Comparison of ENCODE assay signal across 17 mouse cellular contexts in genomic region chrX:7992379-7993067, GRCm38 (mm10). TPM values are rescaled to one million over a fixed set of nuclear protein-coding genes. Genes with fewer than 3 reads are reported as not detected.
DNase-seq lines count a peak whose midpoint lies in the region; ATAC-seq lines count a peak whose summit lies in the region.
"Had no signal": no experiment of that assay in that cellular context is flagged by ENCODE, and none has a peak within 500 bp of the region (broad histone marks: within the 10 kb centered on the region; RNA-seq: fewer than 3 reads in every experiment).

No protein-coding gene starts in this region.

- no peak overlapping the region for H3K4me2 ChIP-seq in intestine, embryonic 16.5 days (ENCODE audit: low read depth, low read length)
- H3K4me2 ChIP-seq in neural tube, embryonic 15.5 days, result no peak overlapping the region
- H3K4me2 ChIP-seq: forebrain, embryonic 15.5 days; lung, embryonic 14.5 days had no signal

- H3K27ac ChIP-seq in intestine, embryonic 16.5 days (ENCODE audit: low read length), result no peak overlapping the region
- H3K27ac ChIP-seq in neural tube, embryonic 15.5 days (replicated peaks), result no peak overlapping the region
- H3K27ac ChIP-seq: embryonic facial prominence, embryonic 10.5 days; forebrain, embryonic 15.5 days had no signal

- ATAC-seq in intestine, embryonic 16.5 days, result peak; percentile 79
- no peak for ATAC-seq in neural tube, embryonic 15.5 days (ENCODE audit: low FRiP score)
- ATAC-seq: forebrain, embryonic 15.5 days had no signal

- no peak overlapping the region for H3K9ac ChIP-seq in intestine, embryonic 16.5 days (ENCODE audit: low read depth, low read length)
- H3K9ac ChIP-seq in neural tube, embryonic 15.5 days (replicated peaks), result no peak overlapping the region
- H3K9ac ChIP-seq: forebrain, embryonic 15.5 days; lung, embryonic 14.5 days had no signal

- no peaks in the 10 kb centered on the region for H3K4me1 ChIP-seq in intestine, embryonic 16.5 days (ENCODE audit: control insufficient read depth, insufficient read depth, low read length)
- no peaks in the 10 kb centered on the region for H3K4me1 ChIP-seq in neural tube, embryonic 15.5 days
- H3K4me1 ChIP-seq: embryonic facial prominence, embryonic 10.5 days; forebrain, embryonic 15.5 days had no signal

- no peaks in the 10 kb centered on the region for H3K27me3 ChIP-seq in intestine, embryonic 16.5 days (replicated peaks; ENCODE audit: control insufficient read depth, insufficient read depth, low read length)
- H3K27me3 ChIP-seq in neural tube, embryonic 15.5 days (replicated peaks), result no peaks in the 10 kb centered on the region
- H3K27me3 ChIP-seq: forebrain, embryonic 15.5 days had no signal

- H3K9me3 ChIP-seq in intestine, embryonic 16.5 days (ENCODE audit: control insufficient read depth, low read length), result no peaks in the 10 kb centered on the region
- no peaks in the 10 kb centered on the region for H3K9me3 ChIP-seq in neural tube, embryonic 15.5 days (replicated peaks)
- H3K9me3 ChIP-seq: forebrain, embryonic 15.5 days had no signal

- no peak overlapping the region for H3K4me3 ChIP-seq in intestine, embryonic 16.5 days (ENCODE audit: low read length)
- no peak overlapping the region for H3K4me3 ChIP-seq in neural tube, embryonic 15.5 days (replicated peaks)
- H3K4me3 ChIP-seq: embryonic facial prominence, embryonic 10.5 days; forebrain, embryonic 15.5 days had no signal

- peak; percentile 15 for DNase-seq in thymus, postnatal 4 days
- DNase-seq in thymus, postnatal 25 days, result no peak
- peak; percentile 74 for DNase-seq in liver
- DNase-seq in cerebellum, adult 11-12 months, result no peak
- no peak for DNase-seq in right cerebral cortex, postnatal 25 days
- DNase-seq: cerebellum, adult 11 months; gastrocnemius, postnatal 36 days; heart, postnatal 10 days; midbrain, embryonic 14.5 days; thymus, adult 2 months had no signal

- 51% methylated on average over 8 of the region's 8 CpGs for WGBS in intestine, embryonic 16.5 days
- WGBS in neural tube, embryonic 15.5 days, result 63% methylated on average over 8 of the region's 8 CpGs

- no peaks in the 10 kb centered on the region for H3K36me3 ChIP-seq in intestine, embryonic 16.5 days (ENCODE audit: control insufficient read depth, insufficient read depth, low read length)
- H3K36me3 ChIP-seq in neural tube, embryonic 15.5 days, result no peaks in the 10 kb centered on the region
- H3K36me3 ChIP-seq: embryonic facial prominence, embryonic 10.5 days; forebrain, embryonic 15.5 days had no signal

RNA-seq across cellular contexts. Expression of gene Gata1, which starts 14.7 kb away (rescaled TPM):
- 0.93 and 2.5 TPM in 2 replicates for polyA plus RNA-seq in intestine, embryonic 16.5 days (2015; fragmentation: Nextera tagmentation; extraction: Ambion mirVana)
- 3.1 TPM in 1 of 2 replicates, not detected in the other for polyA plus RNA-seq in neural tube, embryonic 15.5 days (2015; fragmentation: Nextera tagmentation; extraction: Ambion mirVana)
- polyA plus RNA-seq: midbrain, embryonic 14.5 days; neural tube, embryonic 14.5 days had no signal

RNA-seq across cellular contexts. Expression of gene Glod5, which starts 25.8 kb away (rescaled TPM):
- polyA plus RNA-seq in intestine, embryonic 16.5 days (2015; fragmentation: Nextera tagmentation; extraction: Ambion mirVana), result 8.8 and 12.7 TPM in 2 replicates
- polyA plus RNA-seq in neural tube, embryonic 15.5 days (2015; fragmentation: Nextera tagmentation; extraction: Ambion mirVana), result 0.28 and 0.88 TPM in 2 replicates
- polyA plus RNA-seq: embryonic facial prominence, embryonic 10.5 days; intestine, embryonic 14.5 days; lung, embryonic 14.5 days; midbrain, embryonic 14.5 days; thymus, adult 2 months had no signal

RNA-seq across cellular contexts. Expression of gene Hdac6, which starts 44.8 kb away (rescaled TPM):
- 16.8 and 17.3 TPM in 2 replicates for polyA plus RNA-seq in intestine, embryonic 16.5 days (2015; fragmentation: Nextera tagmentation; extraction: Ambion mirVana)
- polyA plus RNA-seq in neural tube, embryonic 15.5 days (2015; fragmentation: Nextera tagmentation; extraction: Ambion mirVana), result 57.4 and 61.3 TPM in 2 replicates

Comparison
In these comparisons a context has a peak if more than half of its experiments do, and no peak if none do; other contexts are left out.
1. DNase-seq: peak in thymus, postnatal 4 days (single experiment) and liver (single experiment); none in thymus, postnatal 25 days (single experiment), cerebellum, adult 11-12 months (single experiment) and right cerebral cortex, postnatal 25 days (single experiment).